Mouse (Mus musculus): Measurements from ENCODE around the gene Slc30a7. TPM values are rescaled to one million over a fixed set of nuclear protein-coding genes. Genes with fewer than 3 reads are reported as not detected.
A peak's percentile ranks its signal among the peaks of the same experiment; 100 is the strongest.

Gene Slc30a7
- total RNA-seq, 1 experiment = 25.1 TPM

GRCm38 (mm10) chr3:116007941-116008440 is 785 bp upstream of the Slc30a7 start:
- Histone ChIP-seq H3K4me1 (ENCODE audit: control insufficient read depth in 2 of 2, insufficient read depth in 2 of 2, low read length in 2 of 2, poor library complexity in 1 of 2) (peaks cover 0 to 5% of the 10 kb centered on the region in 2 experiments; a peak in 1 of 4 replicates), H3K9me3 (ENCODE audit: control insufficient read depth, insufficient read depth, low read depth, low read length) (no peaks in the 10 kb centered on the region), H3K36me3 (ENCODE audit: control insufficient read depth, insufficient read depth, low read length, poor library complexity, severe bottlenecking) (peaks cover 2% of the 10 kb centered on the region; the same call in 1 of the 2 replicates), H3K27ac (ENCODE audit: insufficient read depth, low read depth, low read length, poor library complexity, severe bottlenecking) (no peak overlapping the region), H3K4me3 (ENCODE audit: insufficient read depth in 1 of 2, low read depth in 1 of 2, low read length in 2 of 2, poor library complexity in 1 of 2, severe bottlenecking in 1 of 2) (peak overlapping the region; percentile 86 to 99), H3K9ac (ENCODE audit: insufficient read depth, low read depth, low read length, poor library complexity, severe bottlenecking) (0 out of 2 replicates have a peak overlapping the region, but pooled peaks have one; percentile 56)
- in situ Hi-C loops (cut with MboI; ENCODE audit: low sequenced_read_pairs in 2 of 2, unreplicated experiment in 2 of 2) = no loop called here
- no peak for TF ChIP-seq ZC3H11A (IDR thresholded peaks at IDR 0.05; ENCODE audit: borderline replicate concordance, low read depth, low read length)
- TF ChIP-seq HCFC1 (IDR thresholded peaks at IDR 0.05; ENCODE audit: borderline replicate concordance, insufficient read depth, low read length) = peak; percentile 67; the same call in 1 of the 2 replicates
- no peak for TF ChIP-seq CHD2 (IDR thresholded peaks at IDR 0.05; ENCODE audit: low read depth, low read length)
- no peak for TF ChIP-seq ZNF384 (IDR thresholded peaks at IDR 0.05; ENCODE audit: low read depth, low read length)
- peak; percentile 12 for DNase-seq (ENCODE audit: low read depth, low spot score)

- Histone ChIP-seq H3K4me3 (ENCODE audit: insufficient read depth in 1 of 2, low read depth in 1 of 2, low read length in 2 of 2, poor library complexity in 1 of 2, severe bottlenecking in 1 of 2) (peak overlapping the region; percentile 86 to 99), H3K9me3 (ENCODE audit: control insufficient read depth, insufficient read depth, low read depth, low read length) (no peaks in the 10 kb centered on the region), H3K36me3 (ENCODE audit: control insufficient read depth, insufficient read depth, low read length, poor library complexity, severe bottlenecking) (peaks cover 2% of the 10 kb centered on the region), H3K9ac (ENCODE audit: insufficient read depth, low read depth, low read length, poor library complexity, severe bottlenecking) (peak overlapping the region; percentile 79), H3K27ac (ENCODE audit: insufficient read depth, low read depth, low read length, poor library complexity, severe bottlenecking) (no peak overlapping the region), H3K4me1 (ENCODE audit: control insufficient read depth in 2 of 2, insufficient read depth in 2 of 2, low read length in 2 of 2, poor library complexity in 1 of 2) (peaks cover 0 to 5% of the 10 kb centered on the region in 2 experiments; a peak in 1 of 4 replicates)
- in situ Hi-C loops (cut with MboI; ENCODE audit: low sequenced_read_pairs in 2 of 2, unreplicated experiment in 2 of 2) = no loop called here
- peak; percentile 19 for DNase-seq (ENCODE audit: low read depth, low spot score)
- TF ChIP-seq HCFC1 (IDR thresholded peaks at IDR 0.05; ENCODE audit: borderline replicate concordance, insufficient read depth, low read length) (no peak), ZC3H11A (IDR thresholded peaks at IDR 0.05; ENCODE audit: borderline replicate concordance, low read depth, low read length) (no peak), ZNF384 (IDR thresholded peaks at IDR 0.05; ENCODE audit: low read depth, low read length) (peak; percentile 62; the same call in 1 of the 2 replicates), MAFK (IDR thresholded peaks at IDR 0.05; ENCODE audit: insufficient read depth, low read depth, low read length) (no peak)
These were observed 775 bp downstream of the Slc30a7 start for GRCm38 (mm10) chr3:116006284-116006977.

- TF ChIP-seq MAFK (IDR thresholded peaks at IDR 0.05; ENCODE audit: insufficient read depth, low read depth, low read length) (no peak), ZC3H11A (IDR thresholded peaks at IDR 0.05; ENCODE audit: borderline replicate concordance, low read depth, low read length) (no peak), ZNF384 (IDR thresholded peaks at IDR 0.05; ENCODE audit: low read depth, low read length) (no peak), CHD2 (IDR thresholded peaks at IDR 0.05; ENCODE audit: low read depth, low read length) (no peak), HCFC1 (IDR thresholded peaks at IDR 0.05; ENCODE audit: borderline replicate concordance, insufficient read depth, low read length) (no peak)
- Histone ChIP-seq H3K9ac (ENCODE audit: insufficient read depth, low read depth, low read length, poor library complexity, severe bottlenecking) (no peak overlapping the region), H3K9me3 (ENCODE audit: control insufficient read depth, insufficient read depth, low read depth, low read length) (no peaks in the 10 kb centered on the region), H3K27ac (ENCODE audit: insufficient read depth, low read depth, low read length, poor library complexity, severe bottlenecking) (no peak overlapping the region), H3K4me1 (ENCODE audit: control insufficient read depth in 2 of 2, insufficient read depth in 2 of 2, low read length in 2 of 2, poor library complexity in 1 of 2) (peaks cover 0 to 4% of the 10 kb centered on the region in 2 experiments; a peak in 1 of 4 replicates), H3K36me3 (ENCODE audit: control insufficient read depth, insufficient read depth, low read length, poor library complexity, severe bottlenecking) (no peaks in the 10 kb centered on the region), H3K4me3 (ENCODE audit: insufficient read depth in 1 of 2, low read depth in 1 of 2, low read length in 2 of 2, poor library complexity in 1 of 2, severe bottlenecking in 1 of 2) (no peak overlapping the region)
- no peak for DNase-seq (ENCODE audit: low read depth, low spot score)
- in situ Hi-C loops (cut with MboI; ENCODE audit: low sequenced_read_pairs in 2 of 2, unreplicated experiment in 2 of 2) = no loop called here
These were observed 10.3 kb downstream of the Slc30a7 start for GRCm38 (mm10) chr3:115996929-115997328.

GRCm38 (mm10) chr3:115993025-115993424 is 14.2 kb downstream of the Slc30a7 start:
- no peaks in the 10 kb centered on the region; the same call in 1 of the 2 replicates for H3K36me3 ChIP-seq (ENCODE audit: control insufficient read depth, insufficient read depth, low read length, poor library complexity, severe bottlenecking)
- H3K9ac ChIP-seq (ENCODE audit: insufficient read depth, low read depth, low read length, poor library complexity, severe bottlenecking) = no peak overlapping the region
- TF ChIP-seq CHD2 (IDR thresholded peaks at IDR 0.05; ENCODE audit: low read depth, low read length) = no peak
- no peak for TF ChIP-seq ZNF384 (IDR thresholded peaks at IDR 0.05; ENCODE audit: low read depth, low read length)
- no peak for TF ChIP-seq ZC3H11A (IDR thresholded peaks at IDR 0.05; ENCODE audit: borderline replicate concordance, low read depth, low read length)
- TF ChIP-seq MAFK (IDR thresholded peaks at IDR 0.05; ENCODE audit: insufficient read depth, low read depth, low read length) = no peak
- no peak for TF ChIP-seq HCFC1 (IDR thresholded peaks at IDR 0.05; ENCODE audit: borderline replicate concordance, insufficient read depth, low read length)
- H3K27ac ChIP-seq (ENCODE audit: insufficient read depth, low read depth, low read length, poor library complexity, severe bottlenecking) = no peak overlapping the region
- in situ Hi-C loops (cut with MboI; ENCODE audit: low sequenced_read_pairs in 2 of 2, unreplicated experiment in 2 of 2) = no loop called here
- DNase-seq (ENCODE audit: low read depth, low spot score) = no peak
- H3K9me3 ChIP-seq (ENCODE audit: control insufficient read depth, insufficient read depth, low read depth, low read length) = no peaks in the 10 kb centered on the region
- H3K4me1 ChIP-seq (ENCODE audit: control insufficient read depth in 2 of 2, insufficient read depth in 2 of 2, low read length in 2 of 2, poor library complexity in 1 of 2) = peaks cover 0 to 6% of the 10 kb centered on the region in 2 experiments; a peak in 1 of 4 replicates
- H3K4me3 ChIP-seq (ENCODE audit: insufficient read depth in 1 of 2, low read depth in 1 of 2, low read length in 2 of 2, poor library complexity in 1 of 2, severe bottlenecking in 1 of 2) = no peak overlapping the region

Measured in ES-E14 (cell line).